Mouse (Mus musculus) kidney, postnatal 0 days (tissue): ENCODE measurements around the gene Mecom. TPM values are rescaled to one million over a fixed set of nuclear protein-coding genes. Genes with fewer than 3 reads are reported as not detected.

Experiments
- ATAC-seq: fragments of 200-750 bp; cut with Nextera tagmentation; replicated peaks from 2 replicates; pipeline ENCODE4 v1.8.0; 2017; ENCODE audit warnings: low read depth, moderate number of reproducible peaks, moderate TSS enrichment, moderate library complexity; ENCODE audit not compliant: low FRiP score
- DNase-seq: peaks from one replicate; pipeline ENCODE4 v3.0.0-alpha.2; 2016; ENCODE audit warnings: low spot score
- H3K27ac ChIP-seq: fragments of 300-500 bp; sonication (generic); 2 replicates; pipeline ENCODE4 v1.5.1; 2014; ENCODE audit warnings: mild to moderate bottlenecking
- H3K27me3 ChIP-seq: fragments of 300-500 bp; sonication (generic); 2 replicates; pipeline ENCODE4 v1.6.1; 2014; ENCODE audit warnings: low read length, mixed read lengths; ENCODE audit not compliant: insufficient read depth
- H3K36me3 ChIP-seq: fragments of 300-500 bp; sonication (generic); 2 replicates; pipeline ENCODE4 v1.6.1; 2014; ENCODE audit warnings: low read length, mixed read lengths; ENCODE audit not compliant: insufficient read depth
- H3K4me1 ChIP-seq: fragments of 300-500 bp; sonication (generic); replicated peaks from 2 replicates; pipeline ENCODE4 v1.6.1; 2014; ENCODE audit warnings: antibody characterized with exemption, low read length, mixed read lengths; ENCODE audit not compliant: insufficient read depth
- H3K4me2 ChIP-seq: fragments of 300-500 bp; sonication (generic); 2 replicates; pipeline ENCODE4 v1.6.1; 2014; ENCODE audit warnings: mild to moderate bottlenecking, low read length, moderate library complexity, mixed read lengths
- H3K4me3 ChIP-seq: fragments of 300-500 bp; sonication (generic); replicated peaks from 2 replicates; pipeline ENCODE4 v1.5.1; 2014; ENCODE audit warnings: low read depth, low read length
- H3K9ac ChIP-seq: fragments of 300-500 bp; sonication (generic); 2 replicates; pipeline ENCODE4 v1.6.1; 2014; ENCODE audit warnings: low read depth, low read length
- H3K9me3 ChIP-seq: fragments of 300-500 bp; sonication (generic); replicated peaks from 2 replicates; pipeline ENCODE4 v1.6.1; 2016; ENCODE audit warnings: low read length, inconsistent platforms, mixed read lengths
- CTCF ChIP-seq: IDR thresholded peaks from 2 replicates; pipeline ENCODE4 v1.5.1; 2016; ENCODE audit warnings: antibody characterized with exemption, low read depth, mild to moderate bottlenecking, moderate library complexity
- WGBS: fragments of 180-500 bp; shearing (Covaris S2); extraction: QIAGEN DNeasy Blood & Tissue Kit; methylation state at CpG from one replicate; pipeline ENCODE4 v1.1.7; 2014; 5-methylcytosine and 5-hydroxymethylcytosine counted together
- polyA plus RNA-seq: library from polyadenylated mRNA; unstranded; fragments of >200 nt; fragmentation: Nextera tagmentation; extraction: Ambion mirVana; gene quantifications from 2 replicates; pipeline ENCODE4 v1.2.1, GENCODE M21; 2015

Gene Mecom
- polyA plus RNA-seq, 1 experiment from 2014 or later = 54.7 TPM

- no peak overlapping the region for H3K4me3 ChIP-seq
- no peak overlapping the region for H3K9ac ChIP-seq
- H3K9me3 ChIP-seq = no peaks in the 10 kb centered on the region
- peak; percentile 35 for DNase-seq
- no peaks in the 10 kb centered on the region for H3K27me3 ChIP-seq
- no peak for ATAC-seq
- no peak overlapping the region for H3K4me2 ChIP-seq
- WGBS = 64% methylated on average over 11 of the region's 11 CpGs
- no peaks in the 10 kb centered on the region for H3K4me1 ChIP-seq
- no peaks in the 10 kb centered on the region for H3K36me3 ChIP-seq
- no peak overlapping the region for H3K27ac ChIP-seq
- peak; percentile 4; the same call in 1 of the 2 replicates for TF ChIP-seq CTCF
Observed at GRCm38 (mm10) chr3:29903596-29904308, 644.1 kb downstream of the Mecom start.

Other genes with a start within 250 kb of the Mecom start
- gene Actrt3, start 51.9 kb upstream of the Mecom start, polyA plus RNA-seq = not detected in 2 replicates
- gene Mynn, start 54.1 kb upstream of the Mecom start, polyA plus RNA-seq = 28.7 and 30.8 TPM in 2 replicates
- gene Lrriq4, start 96.5 kb upstream of the Mecom start, polyA plus RNA-seq = 0.46 and 0.54 TPM in 2 replicates
- gene Lrrc34, start 99.9 kb upstream of the Mecom start, polyA plus RNA-seq = 2.8 and 3.6 TPM in 2 replicates
- gene Lrrc31, start 151.8 kb upstream of the Mecom start, polyA plus RNA-seq = 0.78 and 1.0 TPM in 2 replicates
- not detected in 2 replicates for gene Samd7, start 198.3 kb upstream of the Mecom start, polyA plus RNA-seq
- 178 and 188 TPM in 2 replicates for gene Sec62, start 244.9 kb upstream of the Mecom start, polyA plus RNA-seq